Mouse (Mus musculus) yolk sac, embryonic 10.5 days (tissue): Measurements from ENCODE around the gene Ppm1d.

Source experiments
- DNase-seq: peaks from one replicate; pipeline ENCODE4 v3.0.0-alpha.2; 2017; ENCODE audit warnings: low spot score

The Ppm1d gene

GRCm38 (mm10) chr11:85329167-85329894 is 18.3 kb downstream of the Ppm1d start:
- no peak for DNase-seq

GRCm38 (mm10) chr11:85334778-85335177 is 23.7 kb downstream of the Ppm1d start:
- DNase-seq, result peak; percentile 38

GRCm38 (mm10) chr11:85339173-85339831 is 28.3 kb downstream of the Ppm1d start:
- peak; percentile 40 for DNase-seq

GRCm38 (mm10) chr11:85340070-85340616 is 29.1 kb downstream of the Ppm1d start:
- DNase-seq, result peak; percentile 22

GRCm38 (mm10) chr11:85352539-85353380 is 41.7 kb downstream of the Ppm1d start, which contains the start of gene Bcas3:
Gene Bcas3, plus strand, starts transcription at chr11:85353167.
- DNase-seq, result peak; percentile 99

GRCm38 (mm10) chr11:85353819-85354218 is 42.8 kb downstream of the Ppm1d start:
- DNase-seq, result no peak

- DNase-seq, result no peak
These were observed 48.6 kb downstream of the Ppm1d start for GRCm38 (mm10) chr11:85359641-85360040.

- DNase-seq, result no peak
These were observed 50.6 kb downstream of the Ppm1d start for GRCm38 (mm10) chr11:85361621-85362020.

GRCm38 (mm10) chr11:85366168-85366567 is 55.1 kb downstream of the Ppm1d start:
- DNase-seq, result no peak

GRCm38 (mm10) chr11:85367823-85368222 is 56.8 kb downstream of the Ppm1d start:
- DNase-seq, result no peak

- DNase-seq, result no peak
These were observed 68.0 kb downstream of the Ppm1d start for GRCm38 (mm10) chr11:85379091-85379490.

- no peak for DNase-seq
These were observed 69.0 kb downstream of the Ppm1d start for GRCm38 (mm10) chr11:85380046-85380445.

- peak; percentile 47 for DNase-seq
These were observed 71.0 kb downstream of the Ppm1d start for GRCm38 (mm10) chr11:85382055-85382454.

GRCm38 (mm10) chr11:85383975-85384821 is 73.2 kb downstream of the Ppm1d start:
- no peak for DNase-seq

GRCm38 (mm10) chr11:85392179-85392863 is 81.3 kb downstream of the Ppm1d start:
- no peak for DNase-seq

- no peak for DNase-seq
These were observed 81.8 kb downstream of the Ppm1d start for GRCm38 (mm10) chr11:85392864-85393220.

- no peak for DNase-seq
These were observed 82.9 kb downstream of the Ppm1d start for GRCm38 (mm10) chr11:85393990-85394389.

- no peak for DNase-seq
These were observed 84.3 kb downstream of the Ppm1d start for GRCm38 (mm10) chr11:85395361-85395760.
